In the genomic region with DNA sequence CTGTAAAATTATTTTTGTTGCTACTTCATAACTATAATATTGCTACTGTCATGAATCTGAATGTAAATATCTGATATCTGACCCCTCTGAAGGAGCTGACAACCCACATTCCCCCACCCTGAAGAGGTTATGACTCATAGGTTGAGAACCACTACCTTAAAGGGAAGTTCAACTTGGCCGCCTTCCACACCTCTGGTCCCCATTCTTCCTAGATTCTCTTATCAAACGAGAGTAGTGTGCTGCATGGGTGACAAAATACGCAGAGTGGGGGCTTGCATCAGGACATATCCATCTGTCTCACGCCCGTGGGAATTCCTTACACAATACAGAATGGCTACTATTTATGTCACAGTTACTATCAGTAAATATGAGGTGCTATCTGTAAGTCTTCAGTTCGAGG, we compare ENCODE assay signal across 12 mouse cellular contexts.
DNase-seq lines count a peak whose midpoint lies in the region; ATAC-seq and TF ChIP-seq lines count a peak whose summit lies in the region.
"Had no signal": no experiment of that assay in that cellular context is flagged by ENCODE, and none has a peak within 500 bp of the region (broad histone marks: within the 10 kb centered on the region; RNA-seq: fewer than 3 reads in every experiment).

No protein-coding gene starts in this region.

- H3K4me1 ChIP-seq in liver, postnatal 0 days (ENCODE audit: insufficient read depth): peaks cover 14% of the 10 kb centered on the region
- peaks cover 23% of the 10 kb centered on the region for H3K4me1 ChIP-seq in heart, embryonic 11.5 days (ENCODE audit: control insufficient read depth, insufficient read depth, low read length)
- peaks cover 30% of the 10 kb centered on the region for H3K4me1 ChIP-seq in forebrain, embryonic 10.5 days

- H3K4me2 ChIP-seq in liver, postnatal 0 days (ENCODE audit: low read depth, low read length): no peak overlapping the region
- H3K4me2 ChIP-seq in heart, embryonic 11.5 days: no peak overlapping the region
- H3K4me2 ChIP-seq: embryonic facial prominence, embryonic 13.5 days; liver, embryonic 11.5 days had no signal

- no peaks in the 10 kb centered on the region for H3K9me3 ChIP-seq in liver, postnatal 0 days (ENCODE audit: low read length)
- H3K9me3 ChIP-seq in heart, embryonic 11.5 days (replicated peaks; ENCODE audit: control insufficient read depth, low read length): no peaks in the 10 kb centered on the region
- no peaks in the 10 kb centered on the region for H3K9me3 ChIP-seq in forebrain, embryonic 10.5 days
- H3K9me3 ChIP-seq: embryonic facial prominence, embryonic 13.5 days had no signal

- 35% methylated on average over 6 of the region's 6 CpGs for WGBS in liver, postnatal 0 days (ENCODE audit: insufficient replicate concordance)
- WGBS in heart, embryonic 11.5 days (ENCODE audit: insufficient replicate concordance): 35% methylated on average over 6 of the region's 6 CpGs
- 89% methylated on average over 6 of the region's 6 CpGs for WGBS in forebrain, embryonic 10.5 days

- DNase-seq in liver, postnatal 0 days: no peak
- no peak for DNase-seq in liver
- peak; percentile 50 for DNase-seq in kidney, postnatal 14 days
- no peak for DNase-seq in embryo, embryonic 10 days (ENCODE audit: low spot score)
- no peak for DNase-seq in layer of hippocampus, adult 8-10 months (ENCODE audit: low spot score in 2 of 2)
- no peak for DNase-seq in forebrain, embryonic 10.5 days (ENCODE audit: extremely low spot score, low spot score)
- DNase-seq: cerebellum, adult 8-10 months had no signal

- TF ChIP-seq CTCF in liver, postnatal 0 days (IDR thresholded peaks at IDR 0.05; ENCODE audit: low read depth): no peak

- no peak for TF ChIP-seq EP300 in liver, postnatal 0 days (IDR thresholded peaks at IDR 0.05; ENCODE audit: low read depth)

- no peaks in the 10 kb centered on the region for H3K27me3 ChIP-seq in liver, postnatal 0 days (ENCODE audit: insufficient read depth, low read length)
- H3K27me3 ChIP-seq in heart, embryonic 11.5 days (ENCODE audit: control insufficient read depth, insufficient read depth, low read length): no peaks in the 10 kb centered on the region
- peaks cover 5% of the 10 kb centered on the region; the same call in 1 of the 2 replicates for H3K27me3 ChIP-seq in forebrain, embryonic 10.5 days (ENCODE audit: poor library complexity, severe bottlenecking)
- H3K27me3 ChIP-seq: embryonic facial prominence, embryonic 13.5 days had no signal

- ATAC-seq in liver, postnatal 0 days: no peak
- ATAC-seq in heart, embryonic 11.5 days (replicated peaks; ENCODE audit: insufficient number of reproducible peaks, low FRiP score, low TSS enrichment): no peak
- peak; percentile 42; the same call in 1 of the 2 replicates for ATAC-seq in neutrophil, adult 5-6 weeks (ENCODE audit: extremely low read depth, insufficient number of reproducible peaks, low FRiP score, poor library complexity, severe bottlenecking)
- ATAC-seq: hindbrain, embryonic 16.5 days had no signal

- peak overlapping the region; percentile 80 for H3K27ac ChIP-seq in liver, postnatal 0 days (ENCODE audit: low read depth)
- H3K27ac ChIP-seq in heart, embryonic 11.5 days (ENCODE audit: low read depth, low read length): peak overlapping the region; percentile 51; the same call in 1 of the 2 replicates
- H3K27ac ChIP-seq in forebrain, embryonic 10.5 days: no peak overlapping the region
- H3K27ac ChIP-seq: embryonic facial prominence, embryonic 13.5 days had no signal

- peaks cover 8% of the 10 kb centered on the region; the same call in 1 of the 2 replicates for H3K36me3 ChIP-seq in liver, postnatal 0 days (replicated peaks; ENCODE audit: insufficient read depth, low read length)
- H3K36me3 ChIP-seq in heart, embryonic 11.5 days (ENCODE audit: control insufficient read depth, insufficient read depth, low read length): no peaks in the 10 kb centered on the region
- no peaks in the 10 kb centered on the region for H3K36me3 ChIP-seq in forebrain, embryonic 10.5 days (replicated peaks)
- H3K36me3 ChIP-seq: embryonic facial prominence, embryonic 13.5 days had no signal

- H3K9ac ChIP-seq in liver, postnatal 0 days (replicated peaks): no peak overlapping the region
- no peak overlapping the region for H3K9ac ChIP-seq in heart, embryonic 11.5 days (ENCODE audit: low read depth, low read length)
- H3K9ac ChIP-seq: embryonic facial prominence, embryonic 13.5 days had no signal

- H3K4me3 ChIP-seq in liver, postnatal 0 days (ENCODE audit: low read depth, low read length): no peak overlapping the region
- H3K4me3 ChIP-seq in heart, embryonic 11.5 days (ENCODE audit: low read depth, low read length): no peak overlapping the region
- no peak overlapping the region for H3K4me3 ChIP-seq in forebrain, embryonic 10.5 days
- H3K4me3 ChIP-seq: embryonic facial prominence, embryonic 13.5 days had no signal
